Mouse (Mus musculus) bone marrow, adult 2 months (tissue): ENCODE measurements around the gene Lamtor3. TPM values are rescaled to one million over a fixed set of nuclear protein-coding genes. Genes with fewer than 3 reads are reported as not detected.
"Not testable (repeated sequence)": the region's sequence is repeated elsewhere in the genome, so short reads cannot be mapped to it uniquely, and the experiment has no call there.

Experiments used
- H3K27ac ChIP-seq: fragments of 200-500 bp; 2 replicates; pipeline ENCODE4 v1.5.1; 2012; ENCODE audit warnings: low read depth, mild to moderate bottlenecking, control low read depth, inconsistent platforms, low read length; ENCODE audit not compliant: control insufficient read depth, poor library complexity, insufficient read depth
- H3K4me1 ChIP-seq: fragments of 200-500 bp; 2 replicates; pipeline ENCODE4 v1.6.1; 2011; ENCODE audit warnings: low read length; ENCODE audit not compliant: control insufficient read depth, insufficient read depth
- H3K4me3 ChIP-seq: fragments of 200-500 bp; replicated peaks from 2 replicates; pipeline ENCODE3; 2011; ENCODE audit warnings: mild to moderate bottlenecking, low read depth, low read length, control low read depth; ENCODE audit not compliant: control insufficient read depth
- CTCF ChIP-seq: fragments of 200-500 bp; IDR thresholded peaks from 2 replicates; pipeline ENCODE4 v1.5.1; 2011; ENCODE audit warnings: low read length, control low read depth; ENCODE audit not compliant: control insufficient read depth, insufficient read depth
- POLR2A ChIP-seq: fragments of 200-500 bp; IDR thresholded peaks from 2 replicates; pipeline ENCODE4 v1.6.1; 2011; ENCODE audit warnings: low read depth, mild to moderate bottlenecking, control low read depth, low read length, borderline replicate concordance; ENCODE audit not compliant: control insufficient read depth
- whole genome bisulfite sequencing: fragments of 180-500 bp; shearing (Covaris S2); methylation state at CpG from one replicate; pipeline ENCODE4 v1.1.7; 2018; 5-methylcytosine and 5-hydroxymethylcytosine counted together
- polyA plus RNA-seq: library from polyadenylated mRNA; stranded (reverse); fragments of >200 nt; gene quantifications from 2 replicates; pipeline ENCODE4 v1.2.4, GENCODE M21; 2011; ENCODE audit warnings: low replicate concordance; ENCODE audit not compliant: missing spikeins, insufficient read depth, insufficient read length

Lamtor3 gene
- polyA plus RNA-seq, 1 experiment, result 45.1 TPM

- H3K27ac ChIP-seq, result peak overlapping the region; percentile 81; the same call in 1 of the 2 replicates
- no peak overlapping the region for H3K4me3 ChIP-seq
- peaks cover 2% of the 10 kb centered on the region for H3K4me1 ChIP-seq
- 58% methylated on average over 4 of the region's 4 CpGs for WGBS
- TF ChIP-seq CTCF, result no peak
- no peak for TF ChIP-seq POLR2A
Measured at GRCm38 (mm10) chr3:137940757-137941156, 22.5 kb downstream of the Lamtor3 start.

GRCm38 (mm10) chr3:137941555-137941954 is 23.2 kb downstream of the Lamtor3 start:
- Histone ChIP-seq H3K4me1 (peaks cover 4% of the 10 kb centered on the region), H3K27ac (no peak overlapping the region), H3K4me3 (no peak overlapping the region)
- TF ChIP-seq CTCF, result no peak
- TF ChIP-seq POLR2A, result no peak

- H3K4me3 ChIP-seq, result no peak overlapping the region
- no peak overlapping the region for H3K27ac ChIP-seq
- 73% methylated on average over 12 of the region's 12 CpGs for WGBS
- TF ChIP-seq CTCF (no peak), POLR2A (no peak)
- peaks cover 6% of the 10 kb centered on the region for H3K4me1 ChIP-seq
Measured at GRCm38 (mm10) chr3:137942098-137942622, 23.9 kb downstream of the Lamtor3 start.

GRCm38 (mm10) chr3:137943737-137944154 is 25.4 kb downstream of the Lamtor3 start:
- Histone ChIP-seq H3K27ac (no peak overlapping the region), H3K4me3 (no peak overlapping the region), H3K4me1 (peaks cover 7% of the 10 kb centered on the region)
- 59% methylated on average over 6 of the region's 6 CpGs for WGBS
- TF ChIP-seq CTCF (no peak), POLR2A (no peak)

- Histone ChIP-seq H3K27ac (peak overlapping the region; percentile 85; the same call in 1 of the 2 replicates), H3K4me1 (peaks cover 13% of the 10 kb centered on the region), H3K4me3 (no peak overlapping the region)
- TF ChIP-seq CTCF (no peak), POLR2A (no peak)
- WGBS, result 50% methylated on average over 3 of the region's 3 CpGs
Measured at GRCm38 (mm10) chr3:137946827-137947226, 28.5 kb downstream of the Lamtor3 start.

GRCm38 (mm10) chr3:137947525-137947924 is 29.2 kb downstream of the Lamtor3 start:
- WGBS, result 10% methylated on average over 4 of the region's 4 CpGs
- no peak overlapping the region for H3K4me3 ChIP-seq
- no peak for TF ChIP-seq CTCF
- no peak for TF ChIP-seq POLR2A
- peaks cover 19% of the 10 kb centered on the region for H3K4me1 ChIP-seq
- no peak overlapping the region for H3K27ac ChIP-seq

GRCm38 (mm10) chr3:137950191-137950885 is 32.0 kb downstream of the Lamtor3 start:
- Histone ChIP-seq H3K4me1 (peaks cover 27% of the 10 kb centered on the region), H3K27ac (peak overlapping the region; percentile 43), H3K4me3 (no peak overlapping the region)
- no peak for TF ChIP-seq CTCF
- no peak for TF ChIP-seq POLR2A
- 64% methylated on average over 10 of the region's 10 CpGs for WGBS

GRCm38 (mm10) chr3:137951302-137951701 is 33.0 kb downstream of the Lamtor3 start:
- 68% methylated on average over 3 of the region's 3 CpGs for WGBS
- H3K27ac ChIP-seq, H3K4me3 ChIP-seq: not testable (repeated sequence)
- H3K4me1 ChIP-seq, result peaks cover 24% of the 10 kb centered on the region
